Mouse (Mus musculus) A20 (cell line): ENCODE results near the gene Cox7b2.
"Not testable (repeated sequence)": the region's sequence is repeated elsewhere in the genome, so short reads cannot be mapped to it uniquely, and the experiment has no call there.

Experiments
- DNase-seq: peaks from one replicate; pipeline ENCODE4 v3.0.0-alpha.2; 2011; ENCODE audit warnings: low read depth, low spot score

The Cox7b2 gene

GRCm38 (mm10) chr5:71548079-71548478 lies at the start of gene Cox7b2:
Gene Cox7b2 (minus strand): TSS chr5:71548205.
- no peak for DNase-seq

DNA sequence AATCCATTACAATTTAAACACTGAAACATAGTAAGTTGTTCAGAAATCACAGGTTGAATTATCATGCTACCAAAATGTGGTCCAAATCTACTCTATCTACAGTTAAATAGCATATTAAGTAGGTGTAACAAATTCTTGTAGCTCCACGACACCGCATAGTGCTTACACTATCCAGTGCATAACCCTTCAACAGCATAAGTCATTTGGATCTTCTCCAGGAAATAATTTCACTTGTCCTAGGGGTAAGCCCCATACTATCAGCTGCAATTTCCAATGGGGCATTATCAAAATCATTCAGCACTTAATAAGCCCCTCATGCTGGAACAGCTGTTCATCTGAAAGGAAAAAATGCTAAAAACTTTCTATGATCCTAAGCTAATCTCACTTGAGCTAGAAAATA lies 47.3 kb upstream of the Cox7b2 start:
- no peak for DNase-seq

- DNase-seq, result peak; percentile 67
Measured at GRCm38 (mm10) chr5:71593745-71594255, 45.8 kb upstream of the Cox7b2 start.

- DNase-seq, result no peak
Measured at GRCm38 (mm10) chr5:71571646-71572237, 23.7 kb upstream of the Cox7b2 start.

GRCm38 (mm10) chr5:71545554-71545953 lies 2.5 kb downstream of the Cox7b2 start:
- DNase-seq, result peak; percentile 53

- DNase-seq, result not testable (repeated sequence)
Measured at GRCm38 (mm10) chr5:71525486-71525885, 22.5 kb downstream of the Cox7b2 start.

- DNase-seq, result peak; percentile 68
Measured at GRCm38 (mm10) chr5:71502058-71502678, 45.8 kb downstream of the Cox7b2 start.

DNA sequence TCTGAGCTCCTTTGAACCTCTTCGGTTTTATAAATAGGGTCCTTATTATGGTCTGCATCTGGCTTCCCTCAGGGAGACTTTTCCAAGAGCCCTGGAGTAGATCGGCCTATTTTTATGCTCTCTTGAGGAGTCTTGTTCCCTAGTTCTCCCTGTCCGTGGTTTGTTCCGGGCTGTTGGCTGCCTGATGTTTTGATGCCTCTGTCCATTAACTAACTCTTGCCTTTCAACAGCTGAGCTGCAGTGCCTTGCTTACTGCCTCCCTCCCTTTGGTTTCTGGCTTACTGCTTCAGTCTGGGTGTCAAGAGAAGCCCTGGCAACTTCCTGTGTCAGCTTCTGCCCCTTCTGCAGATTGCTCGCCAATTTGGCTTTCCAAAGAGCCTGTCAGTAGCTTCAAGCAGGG lies 52.4 kb downstream of the Cox7b2 start:
- DNase-seq, result no peak

DNA sequence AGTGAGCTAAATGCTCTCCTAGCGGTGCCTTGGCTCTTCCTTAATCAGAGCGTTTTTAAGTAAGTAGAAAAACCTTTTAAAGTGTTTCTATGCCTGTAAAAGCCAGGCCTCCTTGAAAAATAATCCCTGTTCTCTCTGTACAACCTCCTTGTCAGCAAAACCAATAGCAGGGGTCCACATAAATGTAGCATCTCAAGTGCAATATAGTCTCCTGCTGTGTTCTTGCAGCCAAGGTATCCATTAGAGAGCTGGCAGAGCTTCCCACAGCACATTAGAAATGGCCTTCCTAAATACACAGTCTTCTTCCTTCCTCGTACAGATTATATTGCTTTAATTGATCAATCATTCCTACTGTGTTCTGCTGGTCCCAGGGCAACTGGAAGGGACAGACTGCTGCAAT lies 91.0 kb downstream of the Cox7b2 start:
- DNase-seq, result no peak

- no peak for DNase-seq
Measured at GRCm38 (mm10) chr5:71440174-71440573, 107.8 kb downstream of the Cox7b2 start.
